Comparison of ENCODE assay signal across 25 mouse cellular contexts in genomic region chr5:99742056-99742455, GRCm38 (mm10). TPM values are rescaled to one million over a fixed set of nuclear protein-coding genes. Genes with fewer than 3 reads are reported as not detected.
DNase-seq lines count a peak whose midpoint lies in the region; ATAC-seq and TF ChIP-seq lines count a peak whose summit lies in the region.
"Had no signal": no experiment of that assay in that cellular context is flagged by ENCODE, and none has a peak within 500 bp of the region (broad histone marks: within the 10 kb centered on the region; RNA-seq: fewer than 3 reads in every experiment).

No protein-coding gene starts in this region.

- H3K27me3 ChIP-seq in hindbrain, embryonic 11.5 days (ENCODE audit: control insufficient read depth, insufficient read depth, low read length), result no peaks in the 10 kb centered on the region
- H3K27me3 ChIP-seq in hindbrain, postnatal 0 days (ENCODE audit: insufficient read depth, low read length), result no peaks in the 10 kb centered on the region
- H3K27me3 ChIP-seq in liver, postnatal 0 days (ENCODE audit: insufficient read depth, low read length), result no peaks in the 10 kb centered on the region
- H3K27me3 ChIP-seq: forebrain, embryonic 13.5 days; heart, embryonic 12.5 days; heart, embryonic 15.5 days; hindbrain, embryonic 13.5 days had no signal

- no peak overlapping the region for H3K4me2 ChIP-seq in hindbrain, embryonic 11.5 days (replicated peaks; ENCODE audit: low read depth, low read length)
- no peak overlapping the region for H3K4me2 ChIP-seq in hindbrain, postnatal 0 days (ENCODE audit: low read depth, low read length)
- no peak overlapping the region for H3K4me2 ChIP-seq in liver, postnatal 0 days (ENCODE audit: low read depth, low read length)
- H3K4me2 ChIP-seq: forebrain, embryonic 13.5 days; heart, embryonic 12.5 days; heart, embryonic 15.5 days; hindbrain, embryonic 13.5 days had no signal

- TF ChIP-seq CTCF in hindbrain, postnatal 0 days (IDR thresholded peaks at IDR 0.05; ENCODE audit: low read depth), result no peak
- TF ChIP-seq CTCF in liver, postnatal 0 days (IDR thresholded peaks at IDR 0.05; ENCODE audit: low read depth), result no peak

- H3K4me3 ChIP-seq in hindbrain, embryonic 11.5 days (ENCODE audit: low read depth, low read length), result no peak overlapping the region
- no peak overlapping the region for H3K4me3 ChIP-seq in hindbrain, postnatal 0 days (ENCODE audit: low read length)
- no peak overlapping the region for H3K4me3 ChIP-seq in liver, postnatal 0 days (ENCODE audit: low read depth, low read length)
- H3K4me3 ChIP-seq: forebrain, embryonic 10.5 days; forebrain, embryonic 13.5 days; heart, embryonic 12.5 days; heart, embryonic 15.5 days; hindbrain, embryonic 13.5 days had no signal

- H3K27ac ChIP-seq in hindbrain, embryonic 11.5 days (ENCODE audit: low read depth, low read length), result no peak overlapping the region
- H3K27ac ChIP-seq in hindbrain, postnatal 0 days, result no peak overlapping the region
- no peak overlapping the region for H3K27ac ChIP-seq in liver, postnatal 0 days (ENCODE audit: low read depth)
- H3K27ac ChIP-seq: forebrain, embryonic 10.5 days; forebrain, embryonic 13.5 days; heart, embryonic 15.5 days; hindbrain, embryonic 13.5 days had no signal

- TF ChIP-seq EP300 in liver, postnatal 0 days (IDR thresholded peaks at IDR 0.05; ENCODE audit: low read depth), result no peak

- ATAC-seq in hindbrain, embryonic 11.5 days (ENCODE audit: low FRiP score), result no peak
- no peak for ATAC-seq in hindbrain, postnatal 0 days
- no peak for ATAC-seq in liver, postnatal 0 days
- ATAC-seq: forebrain, embryonic 13.5 days; forebrain, postnatal 0 days; hindbrain, embryonic 16.5 days; inflammation-experienced regulatory T-cells, adult 6 months; intestine, embryonic 16.5 days had no signal

- H3K9ac ChIP-seq in hindbrain, embryonic 11.5 days (ENCODE audit: low read depth, low read length), result no peak overlapping the region
- no peak overlapping the region for H3K9ac ChIP-seq in hindbrain, postnatal 0 days (replicated peaks; ENCODE audit: low read length)
- no peak overlapping the region for H3K9ac ChIP-seq in liver, postnatal 0 days (replicated peaks)
- H3K9ac ChIP-seq: forebrain, embryonic 13.5 days; forebrain, postnatal 0 days; heart, embryonic 12.5 days; heart, embryonic 15.5 days; hindbrain, embryonic 13.5 days had no signal

- H3K9me3 ChIP-seq in hindbrain, embryonic 11.5 days (ENCODE audit: control insufficient read depth, low read length), result no peaks in the 10 kb centered on the region
- no peaks in the 10 kb centered on the region for H3K9me3 ChIP-seq in hindbrain, postnatal 0 days (ENCODE audit: low read length)
- H3K9me3 ChIP-seq in liver, postnatal 0 days (ENCODE audit: low read length), result no peaks in the 10 kb centered on the region
- H3K9me3 ChIP-seq: forebrain, embryonic 10.5 days; forebrain, embryonic 13.5 days; heart, embryonic 12.5 days; heart, embryonic 15.5 days; hindbrain, embryonic 13.5 days had no signal

- WGBS in hindbrain, embryonic 11.5 days, result 34% methylated on average over 8 of the region's 8 CpGs
- WGBS in hindbrain, postnatal 0 days, result 33% methylated on average over 8 of the region's 8 CpGs
- WGBS in liver, postnatal 0 days (ENCODE audit: insufficient replicate concordance), result 50% methylated on average over 8 of the region's 8 CpGs

- no peaks in the 10 kb centered on the region for H3K36me3 ChIP-seq in hindbrain, embryonic 11.5 days (ENCODE audit: control insufficient read depth, insufficient read depth, low read length)
- H3K36me3 ChIP-seq in hindbrain, postnatal 0 days (ENCODE audit: insufficient read depth, low read length), result no peaks in the 10 kb centered on the region
- H3K36me3 ChIP-seq in liver, postnatal 0 days (replicated peaks; ENCODE audit: insufficient read depth, low read length), result no peaks in the 10 kb centered on the region
- H3K36me3 ChIP-seq: forebrain, embryonic 10.5 days; heart, embryonic 12.5 days; heart, embryonic 15.5 days; hindbrain, embryonic 13.5 days had no signal

- DNase-seq in embryo, embryonic 11 days, result peak; percentile 26
- DNase-seq in embryo, embryonic 10.5 days (ENCODE audit: low spot score), result no peak
- peak; percentile 25 for DNase-seq in hindbrain, embryonic 11.5 days (ENCODE audit: low spot score)
- no peak for DNase-seq in hindbrain, postnatal 0 days (ENCODE audit: low spot score)
- DNase-seq in forelimb bud, embryonic 11.5 days (ENCODE audit: low read depth, low spot score), result peak; percentile 51
- no peak for DNase-seq in liver, postnatal 0 days
- no peak for DNase-seq in ovary, postnatal 10 days (ENCODE audit: low spot score)
- DNase-seq: adrenal gland, postnatal 10 days; adrenal gland, postnatal 36 days; cerebellum, adult 11 months; cerebellum, adult 2 months; cerebellum, adult 9-11 months; cerebellum, postnatal 25 days; forebrain, postnatal 0 days; gastrocnemius, postnatal 25 days; heart, postnatal 10 days; heart, postnatal 36 days had no signal

- no peaks in the 10 kb centered on the region; the same call in 1 of the 2 replicates for H3K4me1 ChIP-seq in hindbrain, embryonic 11.5 days (replicated peaks; ENCODE audit: control insufficient read depth, insufficient read depth, low read length)
- H3K4me1 ChIP-seq in hindbrain, postnatal 0 days (ENCODE audit: insufficient read depth, low read length), result no peaks in the 10 kb centered on the region
- H3K4me1 ChIP-seq in liver, postnatal 0 days (ENCODE audit: insufficient read depth), result no peaks in the 10 kb centered on the region
- H3K4me1 ChIP-seq: heart, embryonic 15.5 days had no signal

RNA-seq across cellular contexts. Expression of gene Rasgef1b, which starts 13.2 kb away (rescaled TPM):
- 14.1 and 14.3 TPM in 2 replicates for polyA plus RNA-seq in hindbrain, embryonic 11.5 days (2014; fragmentation: Nextera tagmentation; extraction: Ambion mirVana)
- total RNA-seq in hindbrain, postnatal 0 days (2014; rRNA removed), result 34.8 and 39.9 TPM in 2 replicates
- polyA plus RNA-seq in hindbrain, postnatal 0 days (2015; fragmentation: Nextera tagmentation; extraction: Ambion mirVana), result 31.1 and 32.0 TPM in 2 replicates
- polyA plus RNA-seq in liver, postnatal 0 days (2015; fragmentation: Nextera tagmentation; extraction: Ambion mirVana), result 9.1 and 11.8 TPM in 2 replicates

Comparison
In these comparisons a context has a peak if more than half of its experiments do, and no peak if none do; other contexts are left out.
1. DNase-seq: peak in embryo, embryonic 11 days (single experiment), hindbrain, embryonic 11.5 days (single experiment) and forelimb bud, embryonic 11.5 days (single experiment); none in embryo, embryonic 10.5 days (single experiment), hindbrain, postnatal 0 days (single experiment), liver, postnatal 0 days (single experiment) and ovary, postnatal 10 days (single experiment).